Mouse (Mus musculus) stomach, embryonic 14.5 days (tissue): ENCODE measurements around the gene Slc25a43. TPM values are rescaled to one million over a fixed set of nuclear protein-coding genes. Genes with fewer than 3 reads are reported as not detected.

Experiments
- ATAC-seq: fragments of 200-750 bp; cut with Nextera tagmentation; 2 replicates; pipeline ENCODE4 v1.8.0; 2017; ENCODE audit warnings: low read depth, moderate TSS enrichment; ENCODE audit not compliant: insufficient number of reproducible peaks, insufficient read depth, low FRiP score
- H3K27ac ChIP-seq: fragments of 300-500 bp; sonication (generic); 2 replicates; pipeline ENCODE4 v1.5.1; 2014; ENCODE audit warnings: mild to moderate bottlenecking, low read length, moderate library complexity, mixed read lengths
- H3K27me3 ChIP-seq: fragments of 300-500 bp; sonication (generic); 2 replicates; pipeline ENCODE4 v1.6.1; 2014; ENCODE audit warnings: low read length, control low read depth, mixed read lengths; ENCODE audit not compliant: control insufficient read depth, insufficient read depth
- H3K36me3 ChIP-seq: fragments of 300-500 bp; sonication (generic); 2 replicates; pipeline ENCODE4 v1.6.1; 2014; ENCODE audit warnings: mild to moderate bottlenecking, control low read depth, low read length, moderate library complexity, mixed read lengths; ENCODE audit not compliant: control insufficient read depth, insufficient read depth
- H3K4me1 ChIP-seq: fragments of 300-500 bp; sonication (generic); 2 replicates; pipeline ENCODE4 v1.6.1; 2014; ENCODE audit warnings: low read length, control low read depth, mixed read lengths; ENCODE audit not compliant: control insufficient read depth, insufficient read depth
- H3K4me2 ChIP-seq: fragments of 300-500 bp; sonication (generic); replicated peaks from 2 replicates; pipeline ENCODE4 v1.6.1; 2014; ENCODE audit warnings: low read depth, low read length, control low read depth
- H3K4me3 ChIP-seq: fragments of 300-500 bp; sonication (generic); 2 replicates; pipeline ENCODE4 v1.5.1; 2014; ENCODE audit warnings: low read depth, low read length, control low read depth
- H3K9ac ChIP-seq: fragments of 300-500 bp; sonication (generic); replicated peaks from 2 replicates; pipeline ENCODE4 v1.6.1; 2014; ENCODE audit warnings: low read depth, mild to moderate bottlenecking, control low read depth, low read length, moderate library complexity, mixed read lengths
- H3K9me3 ChIP-seq: fragments of 300-500 bp; sonication (generic); 2 replicates; pipeline ENCODE4 v1.6.1; 2016; ENCODE audit warnings: low read depth, low read length, control low read depth; ENCODE audit not compliant: control insufficient read depth
- WGBS: fragments of 180-500 bp; shearing (Covaris S2); extraction: QIAGEN DNeasy Blood & Tissue Kit; methylation state at CpG from one replicate; pipeline ENCODE4 v1.1.7; 2014; 5-methylcytosine and 5-hydroxymethylcytosine counted together
- polyA plus RNA-seq: library from polyadenylated mRNA; unstranded; fragments of >200 nt; fragmentation: Nextera tagmentation; extraction: Ambion mirVana; gene quantifications from 2 replicates; pipeline ENCODE4 v1.2.1, GENCODE M21; 2014

Gene Slc25a43
- polyA plus RNA-seq, 1 experiment from 2014 or later: 1.7 TPM

DNA sequence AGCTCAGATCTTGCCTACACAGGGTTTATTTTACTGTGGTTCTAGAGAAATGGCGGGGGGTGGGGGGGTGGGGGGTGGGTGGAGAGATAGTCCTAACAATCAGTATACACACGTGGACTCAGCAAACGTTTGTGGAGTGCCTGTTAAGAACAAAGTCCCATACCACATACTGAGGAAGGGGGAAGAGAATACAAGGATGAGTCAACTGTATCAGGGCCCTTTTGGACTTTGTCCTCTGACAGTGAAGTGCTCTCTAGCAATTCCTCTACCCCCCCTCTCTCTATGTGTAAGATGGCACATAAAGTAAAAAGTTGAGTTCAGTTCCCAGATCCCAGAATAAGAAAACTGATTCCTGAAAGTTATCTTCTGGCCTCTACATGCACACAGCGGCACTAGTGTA lies 76.1 kb downstream of the Slc25a43 start:
- Histone ChIP-seq H3K4me3 (no peak overlapping the region), H3K4me2 (no peak overlapping the region), H3K36me3 (no peaks in the 10 kb centered on the region), H3K27ac (no peak overlapping the region), H3K27me3 (no peaks in the 10 kb centered on the region), H3K9me3 (no peaks in the 10 kb centered on the region), H3K9ac (no peak overlapping the region), H3K4me1 (no peaks in the 10 kb centered on the region)
- no peak for ATAC-seq
- WGBS: 50% methylated on average over 4 of the region's 4 CpGs

- no peaks in the 10 kb centered on the region for H3K9me3 ChIP-seq
- H3K9ac ChIP-seq: no peak overlapping the region
- no peak for ATAC-seq
- H3K27ac ChIP-seq: no peak overlapping the region
- no peak overlapping the region for H3K4me2 ChIP-seq
- 18% methylated on average over 4 of the region's 4 CpGs for WGBS
- H3K27me3 ChIP-seq: no peaks in the 10 kb centered on the region
- H3K4me3 ChIP-seq: no peak overlapping the region
- no peaks in the 10 kb centered on the region for H3K36me3 ChIP-seq
- H3K4me1 ChIP-seq: no peaks in the 10 kb centered on the region
Measured at GRCm38 (mm10) chrX:36820201-36820600, 76.7 kb downstream of the Slc25a43 start.

DNA sequence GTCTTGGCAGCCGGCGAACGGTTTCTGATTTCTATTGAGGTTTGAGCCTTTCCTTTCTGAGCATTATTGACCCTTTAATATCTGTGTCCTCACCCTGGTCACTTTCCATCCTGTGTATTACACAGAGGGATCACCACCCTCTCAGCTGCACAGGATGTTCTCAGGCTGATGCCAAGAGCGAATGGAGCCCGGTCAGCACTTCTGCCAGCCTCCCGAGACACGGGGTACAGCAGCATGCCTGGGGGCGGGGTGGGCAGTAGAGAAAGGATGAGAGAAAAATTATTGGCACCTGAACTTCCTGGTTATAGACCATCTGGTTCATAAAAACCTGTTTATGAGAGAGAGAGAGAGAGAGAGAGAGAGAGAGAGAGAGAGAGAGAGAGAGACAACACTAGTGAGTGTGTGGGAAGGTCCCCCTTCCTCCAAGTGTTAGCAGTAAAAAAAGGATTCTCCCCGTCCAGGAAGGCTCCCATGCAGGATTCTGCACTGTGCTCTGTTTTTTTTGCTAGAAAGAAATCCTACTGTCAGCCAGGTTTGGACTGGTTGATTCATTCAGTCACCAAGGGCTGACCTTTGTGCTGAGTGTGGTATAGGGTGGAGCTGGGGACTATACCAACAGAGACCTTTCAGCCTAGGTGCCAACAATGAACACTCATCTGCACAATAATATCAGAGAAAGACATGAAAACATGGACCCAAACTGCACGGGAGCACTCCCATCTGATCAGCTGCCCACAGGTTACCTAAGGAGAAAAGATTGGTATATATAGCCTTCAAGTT lies 80.7 kb downstream of the Slc25a43 start:
- Histone ChIP-seq H3K9ac (no peak overlapping the region), H3K4me1 (no peaks in the 10 kb centered on the region), H3K36me3 (no peaks in the 10 kb centered on the region), H3K4me3 (no peak overlapping the region), H3K27me3 (no peaks in the 10 kb centered on the region), H3K9me3 (no peaks in the 10 kb centered on the region), H3K4me2 (no peak overlapping the region), H3K27ac (no peak overlapping the region)
- no peak for ATAC-seq
- 80% methylated on average over 10 of the region's 10 CpGs for whole genome bisulfite sequencing

DNA sequence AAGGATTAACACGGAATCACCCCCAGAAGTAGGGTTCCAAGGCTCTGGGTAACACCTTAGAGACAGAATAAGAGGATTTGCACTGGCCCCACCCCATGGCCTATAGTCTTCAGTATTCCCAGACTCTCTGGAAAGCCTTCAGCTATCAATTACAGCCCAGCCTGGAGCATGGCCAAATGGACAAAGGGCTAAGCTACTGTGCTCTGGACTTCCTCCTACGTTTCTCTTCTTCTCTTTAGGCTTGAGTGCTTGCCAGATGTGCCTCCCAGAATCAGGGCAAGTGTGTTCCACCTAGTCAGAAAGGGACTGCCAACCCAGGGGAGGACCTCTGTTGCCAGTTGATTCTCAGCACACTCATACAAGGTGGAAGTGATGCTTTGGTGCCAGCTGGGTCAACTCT lies 81.6 kb downstream of the Slc25a43 start:
- H3K36me3 ChIP-seq: no peaks in the 10 kb centered on the region
- H3K9me3 ChIP-seq: no peaks in the 10 kb centered on the region
- no peaks in the 10 kb centered on the region for H3K4me1 ChIP-seq
- H3K27ac ChIP-seq: no peak overlapping the region
- no peak overlapping the region for H3K4me2 ChIP-seq
- H3K27me3 ChIP-seq: no peaks in the 10 kb centered on the region
- no peak overlapping the region for H3K4me3 ChIP-seq
- H3K9ac ChIP-seq: no peak overlapping the region
- WGBS: 56% methylated on average over 2 of the region's 2 CpGs
- no peak for ATAC-seq

Other genes with a start within 250 kb of the Slc25a43 start
- gene Pgrmc1, start 145.5 kb upstream of the Slc25a43 start, polyA plus RNA-seq: 245 and 259 TPM in 2 replicates
- gene Akap17b, start 98.3 kb upstream of the Slc25a43 start, polyA plus RNA-seq: 2.3 and 2.4 TPM in 2 replicates
- gene Slc25a5, start 52.0 kb downstream of the Slc25a43 start, polyA plus RNA-seq: 560 and 599 TPM in 2 replicates
- 113 and 121 TPM in 2 replicates for gene Ube2a, start 130.2 kb downstream of the Slc25a43 start, polyA plus RNA-seq
- 34.5 and 35.0 TPM in 2 replicates for gene C330007P06Rik, start 130.5 kb downstream of the Slc25a43 start, polyA plus RNA-seq
- gene Nkrf, start 159.2 kb downstream of the Slc25a43 start, polyA plus RNA-seq: 2.6 and 2.9 TPM in 2 replicates
- 21.0 and 24.7 TPM in 2 replicates for gene Sept6, start 248.1 kb downstream of the Slc25a43 start, polyA plus RNA-seq